Mouse (Mus musculus): Measurements from ENCODE around the gene Slfn3.

GRCm38 (mm10) chr11:83224217-83224616 is 33.1 kb downstream of the Slfn3 start:
- TF ChIP-seq CTCF (IDR thresholded peaks at IDR 0.05; ENCODE audit: borderline replicate concordance, extremely low read depth, insufficient read depth, insufficient read length) (no peak), POLR2A (IDR thresholded peaks at IDR 0.05; ENCODE audit: borderline replicate concordance, extremely low read depth, insufficient read depth, insufficient read length, poor library complexity, severe bottlenecking) (no peak)

Measured in brain, embryonic 14.5 days (tissue).